Mouse (Mus musculus): ENCODE data around the gene Tmem198.

Gene Tmem198

GRCm38 (mm10) chr1:75511437-75512210 lies 32.3 kb downstream of the Tmem198 start:
- in situ Hi-C loops (cut with MboI; ENCODE audit: low sequenced_read_pairs) = no loop called here

- in situ Hi-C loops (cut with MboI; ENCODE audit: low sequenced_read_pairs) = no loop called here
Measured at GRCm38 (mm10) chr1:75512550-75512949, 33.2 kb downstream of the Tmem198 start.

- in situ Hi-C loops (cut with MboI; ENCODE audit: low sequenced_read_pairs) = no loop called here
Measured at GRCm38 (mm10) chr1:75516703-75517380, 37.5 kb downstream of the Tmem198 start.

GRCm38 (mm10) chr1:75517984-75518383 lies 38.7 kb downstream of the Tmem198 start:
- in situ Hi-C loops (cut with MboI; ENCODE audit: low sequenced_read_pairs) = no loop called here

GRCm38 (mm10) chr1:75518427-75518826 lies 39.1 kb downstream of the Tmem198 start:
- in situ Hi-C loops (cut with MboI; ENCODE audit: low sequenced_read_pairs) = no loop called here

- in situ Hi-C loops (cut with MboI; ENCODE audit: low sequenced_read_pairs) = no loop called here
Measured at GRCm38 (mm10) chr1:75519576-75519975, 40.2 kb downstream of the Tmem198 start.

GRCm38 (mm10) chr1:75521321-75522031 lies 42.1 kb downstream of the Tmem198 start, which contains the start of gene Stk11ip:
TSS of gene Stk11ip (plus strand) at chr1:75521529.
- in situ Hi-C loops (cut with MboI; ENCODE audit: low sequenced_read_pairs) = no loop called here

- in situ Hi-C loops (cut with MboI; ENCODE audit: low sequenced_read_pairs) = no loop called here
Measured at GRCm38 (mm10) chr1:75524679-75525078, 45.3 kb downstream of the Tmem198 start.

- in situ Hi-C loops (cut with MboI; ENCODE audit: low sequenced_read_pairs) = no loop called here
Measured at GRCm38 (mm10) chr1:75530546-75530945, 51.2 kb downstream of the Tmem198 start.

- in situ Hi-C loops (cut with MboI; ENCODE audit: low sequenced_read_pairs) = no loop called here
Measured at GRCm38 (mm10) chr1:75532280-75533172, 53.2 kb downstream of the Tmem198 start.

- in situ Hi-C loops (cut with MboI; ENCODE audit: low sequenced_read_pairs) = no loop called here
Measured at GRCm38 (mm10) chr1:75533325-75534252, 54.3 kb downstream of the Tmem198 start.
